Mouse (Mus musculus) ES-E14 (cell line): ENCODE results near the gene Cnpy1.

ENCODE experiments used
- CHD2 ChIP-seq: IDR thresholded peaks from 2 replicates; pipeline ENCODE4 v1.6.1; 2014; ENCODE audit warnings: mild to moderate bottlenecking, low read depth, low read length, inconsistent platforms
- HCFC1 ChIP-seq: IDR thresholded peaks from 2 replicates; pipeline ENCODE4 v1.6.1; 2012; ENCODE audit warnings: low read length, inconsistent platforms, borderline replicate concordance; ENCODE audit not compliant: insufficient read depth
- MAFK ChIP-seq: IDR thresholded peaks from 2 replicates; pipeline ENCODE4 v1.6.1; 2014; ENCODE audit warnings: mild to moderate bottlenecking, low read depth, low read length, inconsistent platforms; ENCODE audit not compliant: insufficient read depth
- ZC3H11A ChIP-seq: IDR thresholded peaks from 2 replicates; pipeline ENCODE4 v1.6.1; 2012; ENCODE audit warnings: low read depth, mild to moderate bottlenecking, inconsistent platforms, low read length, borderline replicate concordance
- ZNF384 ChIP-seq: IDR thresholded peaks from 2 replicates; pipeline ENCODE4 v1.6.1; 2012; ENCODE audit warnings: low read depth, low read length, inconsistent platforms

DNA sequence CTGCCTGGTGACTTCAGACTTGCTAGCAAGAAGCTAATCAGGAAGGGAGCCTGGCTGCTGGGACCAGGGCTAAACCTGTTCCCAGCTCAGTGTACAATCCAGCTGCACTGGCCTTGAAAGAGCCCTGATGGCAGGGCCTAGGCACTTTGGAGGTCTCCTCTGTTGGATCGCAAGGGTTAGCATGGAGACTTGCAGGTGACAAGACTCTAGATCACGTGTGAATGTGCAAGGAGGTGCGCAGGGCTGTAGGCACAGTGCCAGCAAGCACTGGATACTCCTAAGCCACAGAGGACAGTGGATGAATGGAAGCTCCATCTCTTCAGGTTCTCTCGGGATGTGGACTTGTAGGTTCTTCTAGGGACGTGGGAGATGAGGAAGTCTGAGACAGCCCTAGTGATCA is 6.7 kb downstream of the Cnpy1 start:
- TF ChIP-seq HCFC1 (no peak), CHD2 (no peak), MAFK (no peak), ZC3H11A (no peak), ZNF384 (no peak)
